Mouse (Mus musculus) left cerebral cortex, postnatal 4 days (tissue): ENCODE measurements around the gene Nanos3. TPM values are rescaled to one million over a fixed set of nuclear protein-coding genes. Genes with fewer than 3 reads are reported as not detected.

Experiments used
- DNase-seq: peaks from one replicate; pipeline ENCODE4 v3.0.0-alpha.2; 2022
- intact Hi-C: fragments of 180-260 bp; cut with DNase I; formaldehyde crosslinking; loops from one replicate; pipeline ENCODE4 v1.15.1; 2025
- microRNA-seq: library from miRNA; unstranded; fragments of <30 nt; microRNA quantifications from one replicate; pipeline ENCODE4 v1.2.0, GENCODE M21; 2022
- total RNA-seq, 2 experiments: library from RNA; stranded (reverse); gene quantifications; 2 replicates each; pipeline ENCODE4 v1.2.3; 2021

Gene Nanos3
- total RNA-seq, 2 experiments from 2014 or later: 8.1 to 11.4 TPM

GRCm38 (mm10) chr8:84137848-84138247 is 47.2 kb downstream of the Nanos3 start:
- no peak for DNase-seq
- intact Hi-C loops: no loop called here

- intact Hi-C loops: no loop called here
- DNase-seq: no peak
These were observed 52.8 kb downstream of the Nanos3 start for GRCm38 (mm10) chr8:84132225-84132624.

GRCm38 (mm10) chr8:84130806-84131205 is 54.2 kb downstream of the Nanos3 start:
- intact Hi-C loops: no loop called here
- DNase-seq: peak; percentile 52

- no peak for DNase-seq
- intact Hi-C loops: no loop called here
These were observed 56.7 kb downstream of the Nanos3 start for GRCm38 (mm10) chr8:84128277-84128676.

- no peak for DNase-seq
- intact Hi-C loops: no loop called here
These were observed 57.7 kb downstream of the Nanos3 start for GRCm38 (mm10) chr8:84127202-84127901.

GRCm38 (mm10) chr8:84126742-84127141 is 58.3 kb downstream of the Nanos3 start:
- no peak for DNase-seq
- intact Hi-C loops: no loop called here

GRCm38 (mm10) chr8:84125656-84126055 is 59.4 kb downstream of the Nanos3 start, which contains the start of gene Podnl1:
Gene Podnl1 (plus strand): TSS chr8:84125989.
- intact Hi-C loops: no loop called here
- no peak for DNase-seq

Small RNA genes lying within 50 kb of the gene (microRNA-seq; reads per million reads assigned to microRNA genes)
- gene Gm25110 (not detected), gene Mir181c (6,571 reads per million, percentile 92 among the genes with 10 or more reads in this experiment), gene Mir181d (7,824 reads per million, percentile 93 among the genes with 10 or more reads in this experiment), gene Mir23a (2,777 reads per million, percentile 85 among the genes with 10 or more reads in this experiment), gene Mir24-2 (not detected), gene Mir27a (106 reads per million, percentile 51 among the genes with 10 or more reads in this experiment), gene Mir3074-2 (not detected)

Other genes with a start within 250 kb of the Nanos3 start
- gene Gm10644, start 230.0 kb downstream of the Nanos3 start, total RNA-seq: under 1 TPM; 0.20 to 0.26 TPM
- gene Asf1b, start 229.7 kb downstream of the Nanos3 start, total RNA-seq: 1 to 10 TPM; 2.5 to 2.7 TPM
- 100 to 1,000 TPM; 199 to 209 TPM for gene Prkaca, start 212.2 kb downstream of the Nanos3 start, total RNA-seq
- gene Samd1, start 187.5 kb downstream of the Nanos3 start, total RNA-seq: 10 to 100 TPM; 82.8 to 83.9 TPM
- 1 to 10 TPM in 1 of 2 experiments, under 1 TPM in 1; 0.46 to 1.1 TPM for gene 1700067K01Rik, start 183.7 kb downstream of the Nanos3 start, total RNA-seq
- not detected for gene 2210011C24Rik, start 173.0 kb downstream of the Nanos3 start, total RNA-seq
- gene Palm3, start 163.7 kb downstream of the Nanos3 start, total RNA-seq: 10 to 100 TPM; 13.2 to 15.5 TPM
- 1 to 10 TPM; 1.5 to 1.6 TPM for gene Il27ra, start 142.6 kb downstream of the Nanos3 start, total RNA-seq
- gene Rln3, start 140.2 kb downstream of the Nanos3 start, total RNA-seq: not detected
- gene Gm10643, start 120.1 kb downstream of the Nanos3 start, total RNA-seq: 1 to 10 TPM; 3.3 to 4.0 TPM
- gene Rfx1, start 118.4 kb downstream of the Nanos3 start, total RNA-seq: 10 to 100 TPM; 26.1 to 28.5 TPM
- gene Dcaf15, start 80.4 kb downstream of the Nanos3 start, total RNA-seq: 10 to 100 TPM; 49.1 to 49.7 TPM
- gene Podnl1, start 59.2 kb downstream of the Nanos3 start, total RNA-seq: not detected
- gene Cc2d1a, start 37.3 kb downstream of the Nanos3 start, total RNA-seq: 10 to 100 TPM; 74.9 to 80.8 TPM
- gene 4930432K21Rik, start 37.2 kb downstream of the Nanos3 start, total RNA-seq: 1 to 10 TPM; 1.7 to 2.1 TPM
- 10 to 100 TPM; 22.9 to 23.3 TPM for gene Zswim4, start 51.8 kb upstream of the Nanos3 start, total RNA-seq
- 100 to 1,000 TPM; 105 to 120 TPM for gene D8Ertd738e, start 64.5 kb upstream of the Nanos3 start, total RNA-seq
- gene Mri1, start 72.1 kb upstream of the Nanos3 start, total RNA-seq: 10 to 100 TPM; 25.1 to 26.4 TPM
- gene Ccdc130, start 85.2 kb upstream of the Nanos3 start, total RNA-seq: 10 to 100 TPM; 19.7 to 23.5 TPM
- 100 to 1,000 TPM; 151 to 183 TPM for gene Cacna1a, start 203.2 kb upstream of the Nanos3 start, total RNA-seq